Mouse (Mus musculus) heart, embryonic 14.5 days (tissue): Measurements from ENCODE around the gene Slc25a38. TPM values are rescaled to one million over a fixed set of nuclear protein-coding genes. Genes with fewer than 3 reads are reported as not detected.

Experiments used
- ATAC-seq: fragments of 200-750 bp; cut with Nextera tagmentation; 2 replicates; pipeline ENCODE4 v1.8.0; 2017; ENCODE audit warnings: low read depth, moderate TSS enrichment; ENCODE audit not compliant: insufficient number of reproducible peaks, insufficient read depth, low FRiP score
- H3K27ac ChIP-seq, 2 experiments: fragments of 200-500 bp in 1 of 2; fragments of 300-500 bp in 1 of 2; sonication (generic) in 1 of 2; replicated peaks in 1 of 2; 2 replicates each; pipeline ENCODE4 v1.5.1; 2012 to 2014; ENCODE audit warnings: low read depth in 2 of 2, low read length in 2 of 2, control low read depth in 1 of 2, mild to moderate bottlenecking in 1 of 2, mixed read lengths in 1 of 2; ENCODE audit not compliant: control insufficient read depth in 1 of 2, insufficient read depth in 1 of 2
- H3K27me3 ChIP-seq: fragments of 300-500 bp; sonication (generic); 2 replicates; pipeline ENCODE4 v1.6.1; 2014; ENCODE audit warnings: mild to moderate bottlenecking, low read length, control low read depth; ENCODE audit not compliant: control insufficient read depth, insufficient read depth
- H3K36me3 ChIP-seq: fragments of 300-500 bp; sonication (generic); 2 replicates; pipeline ENCODE4 v1.6.1; 2014; ENCODE audit warnings: mild to moderate bottlenecking, control low read depth, low read length, mixed read lengths; ENCODE audit not compliant: control insufficient read depth, insufficient read depth
- H3K4me1 ChIP-seq, 2 experiments: fragments of 200-500 bp in 1 of 2; fragments of 300-500 bp in 1 of 2; sonication (generic) in 1 of 2; 2 replicates each; pipeline ENCODE4 v1.6.1; 2012 to 2014; ENCODE audit warnings: low read length in 2 of 2, control low read depth in 1 of 2, mixed read lengths in 1 of 2; ENCODE audit not compliant: control insufficient read depth in 2 of 2, insufficient read depth in 2 of 2
- H3K4me2 ChIP-seq: fragments of 300-500 bp; sonication (generic); 2 replicates; pipeline ENCODE4 v1.6.1; 2014; ENCODE audit warnings: mild to moderate bottlenecking, low read length
- H3K4me3 ChIP-seq, 2 experiments: fragments of 200-500 bp in 1 of 2; fragments of 300-500 bp in 1 of 2; sonication (generic) in 1 of 2; 2 replicates each; pipeline ENCODE4 v1.5.1; 2012 to 2014; ENCODE audit warnings: low read length in 2 of 2, mild to moderate bottlenecking in 2 of 2, control low read depth in 1 of 2, low read depth in 1 of 2, moderate library complexity in 1 of 2; ENCODE audit not compliant: control insufficient read depth in 1 of 2, insufficient read depth in 1 of 2
- H3K9ac ChIP-seq: fragments of 300-500 bp; sonication (generic); 2 replicates; pipeline ENCODE4 v1.6.1; 2014; ENCODE audit warnings: mild to moderate bottlenecking, low read length
- H3K9me3 ChIP-seq: fragments of 300-500 bp; sonication (generic); 2 replicates; pipeline ENCODE4 v1.6.1; 2016; ENCODE audit warnings: low read length, control low read depth; ENCODE audit not compliant: control insufficient read depth
- WGBS: fragments of 180-500 bp; shearing (Covaris S2); extraction: QIAGEN DNeasy Blood & Tissue Kit; methylation state at CpG from one replicate; pipeline ENCODE4 v1.1.7; 2014; 5-methylcytosine and 5-hydroxymethylcytosine counted together
- polyA plus RNA-seq: library from polyadenylated mRNA; unstranded; fragments of >200 nt; fragmentation: Nextera tagmentation; extraction: Ambion mirVana; gene quantifications from 2 replicates; pipeline ENCODE4 v1.2.1, GENCODE M21; 2014

Slc25a38 gene
- polyA plus RNA-seq, 1 experiment from 2014 or later: 19.5 TPM

DNA sequence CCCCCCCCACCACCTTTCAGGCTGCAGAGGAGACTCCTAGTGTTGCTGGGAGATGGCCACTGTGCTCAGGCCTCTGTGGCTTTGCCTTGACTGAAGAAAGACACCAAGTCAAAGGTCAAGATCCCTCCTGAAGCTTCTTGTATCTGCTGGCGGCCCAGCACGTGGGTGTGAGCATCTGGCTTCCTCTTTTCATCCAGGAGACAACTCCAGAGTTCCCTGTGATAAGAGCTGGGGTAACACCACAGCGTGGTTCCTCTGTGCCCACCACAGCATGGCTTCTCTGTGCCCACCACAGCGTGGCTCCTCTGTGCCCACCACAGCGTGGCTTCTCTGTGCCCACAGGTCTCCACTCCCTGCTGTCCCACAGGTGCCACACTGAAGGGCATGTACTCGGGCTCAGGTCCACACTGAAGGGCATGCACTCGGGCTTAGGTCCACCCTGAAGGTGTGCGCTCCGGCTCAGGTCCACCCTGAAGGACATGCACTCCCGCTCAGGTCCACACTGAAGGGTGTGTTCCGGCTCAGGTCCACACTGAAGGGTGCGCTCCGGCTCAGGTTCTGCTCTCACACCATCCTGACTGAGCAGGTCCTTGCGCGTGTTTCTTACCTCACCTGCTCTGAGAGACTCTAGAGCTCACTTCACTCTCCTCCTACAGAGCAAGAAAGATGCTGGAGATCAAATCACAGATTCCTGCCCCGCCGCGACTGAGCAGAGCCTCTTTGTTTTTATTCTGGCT is 26.8 kb upstream of the Slc25a38 start:
- Histone ChIP-seq H3K36me3 (no peaks in the 10 kb centered on the region), H3K27ac (no peak overlapping the region), H3K9ac (no peak overlapping the region), H3K4me2 (no peak overlapping the region), H3K27me3 (no peaks in the 10 kb centered on the region), H3K4me1 (no peaks in the 10 kb centered on the region), H3K4me3 (no peak overlapping the region), H3K9me3 (no peaks in the 10 kb centered on the region)
- 78% methylated on average over 18 of the region's 18 CpGs for WGBS
- no peak for ATAC-seq

DNA sequence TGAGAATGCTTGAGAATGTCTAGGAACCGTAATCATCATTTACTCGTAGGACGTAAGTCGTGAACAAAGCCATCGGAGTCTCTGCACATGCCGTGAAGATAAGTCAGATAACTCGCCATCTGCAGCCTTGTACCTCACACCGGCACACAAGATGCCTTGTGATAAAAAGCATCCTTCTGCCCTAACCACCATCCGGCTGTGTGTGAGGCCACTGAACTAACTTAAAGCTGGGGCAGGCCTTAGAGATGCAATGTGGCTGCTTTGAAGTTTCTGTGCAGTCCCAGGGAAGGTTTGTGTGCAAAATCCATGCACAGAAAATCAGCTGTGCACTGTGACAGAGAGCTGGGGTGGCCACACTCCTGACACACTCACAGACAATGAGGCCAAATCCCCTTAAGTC is 25.8 kb upstream of the Slc25a38 start:
- Histone ChIP-seq H3K4me1 (no peaks in the 10 kb centered on the region), H3K27me3 (no peaks in the 10 kb centered on the region), H3K4me3 (no peak overlapping the region), H3K4me2 (no peak overlapping the region), H3K27ac (no peak overlapping the region), H3K9me3 (no peaks in the 10 kb centered on the region), H3K9ac (no peak overlapping the region), H3K36me3 (no peaks in the 10 kb centered on the region)
- 75% methylated on average over 9 of the region's 9 CpGs for WGBS
- no peak for ATAC-seq

DNA sequence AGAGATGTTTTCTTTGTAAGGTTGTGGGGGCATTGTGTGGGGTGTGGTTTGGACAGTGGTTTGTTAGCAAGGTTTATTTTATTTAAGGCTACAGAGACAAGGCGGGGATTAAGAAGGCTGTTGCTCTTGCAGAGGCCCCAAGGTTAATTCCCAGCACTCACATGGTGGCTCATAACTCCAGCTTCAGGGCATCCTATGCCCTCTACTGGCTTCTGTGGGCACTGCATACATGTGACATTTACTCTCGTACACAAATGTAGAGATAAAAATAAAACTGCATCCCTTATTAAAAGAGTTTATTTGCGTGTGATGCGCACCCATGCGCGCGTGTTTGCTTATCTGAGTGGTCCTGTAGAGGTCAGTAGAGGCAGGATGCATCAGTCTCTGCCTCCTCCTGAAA is 21.0 kb upstream of the Slc25a38 start:
- WGBS: 78% methylated on average over 7 of the region's 7 CpGs
- Histone ChIP-seq H3K4me2 (no peak overlapping the region), H3K9me3 (no peaks in the 10 kb centered on the region), H3K27me3 (no peaks in the 10 kb centered on the region), H3K4me3 (no peak overlapping the region), H3K4me1 (no peaks in the 10 kb centered on the region), H3K9ac (no peak overlapping the region), H3K27ac (no peak overlapping the region), H3K36me3 (no peaks in the 10 kb centered on the region)
- ATAC-seq: no peak

- Histone ChIP-seq H3K36me3 (no peaks in the 10 kb centered on the region), H3K9ac (no peak overlapping the region), H3K4me1 (no peaks in the 10 kb centered on the region), H3K4me3 (no peak overlapping the region), H3K27me3 (no peaks in the 10 kb centered on the region), H3K27ac (no peak overlapping the region), H3K4me2 (no peak overlapping the region), H3K9me3 (no peaks in the 10 kb centered on the region)
- 65% methylated on average over 10 of the region's 10 CpGs for WGBS
- ATAC-seq: no peak
These were observed 19.1 kb upstream of the Slc25a38 start for GRCm38 (mm10) chr9:120091086-120091485.

DNA sequence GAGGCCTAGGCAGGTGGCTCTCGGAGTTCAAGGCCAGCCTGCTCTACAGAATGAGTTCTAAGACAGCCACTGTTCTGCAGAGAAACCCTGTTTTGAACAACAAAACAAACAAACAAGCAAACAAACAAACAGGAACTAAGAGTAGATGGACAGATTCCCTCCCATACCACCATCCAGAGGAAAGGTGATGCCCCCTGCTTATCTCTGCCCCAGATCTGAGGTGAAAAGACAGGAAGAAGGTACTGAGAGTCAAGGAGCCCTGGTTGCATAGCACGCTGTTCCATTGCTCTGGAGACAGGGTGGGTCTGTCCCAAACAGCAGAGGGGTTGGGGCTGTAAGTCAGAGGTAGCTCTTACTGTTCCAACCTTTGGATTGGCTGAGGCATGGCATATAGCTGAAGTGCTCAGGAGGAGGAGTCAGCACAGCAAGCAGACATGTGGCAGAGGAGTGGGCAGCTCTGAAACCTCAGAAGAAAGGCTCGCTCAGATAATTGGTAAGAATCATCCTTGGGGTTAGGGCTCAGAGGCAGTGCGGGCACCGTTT is 18.4 kb upstream of the Slc25a38 start, which contains the start of gene Ccr8:
Gene Ccr8 (plus strand): TSS at position 419 of the 543 bp plus-strand sequence.
- no peak for ATAC-seq
- Histone ChIP-seq H3K4me1 (no peaks in the 10 kb centered on the region), H3K9ac (no peak within 1 kb of the TSS), H3K27me3 (no peaks in the 10 kb centered on the region), H3K9me3 (no peaks in the 10 kb centered on the region), H3K4me2 (no peak within 1 kb of the TSS), H3K36me3 (no peaks in the 10 kb centered on the region), H3K27ac (no peak within 1 kb of the TSS), H3K4me3 (no peak within 1 kb of the TSS)
- WGBS: 77% methylated on average over 5 of the region's 5 CpGs

- ATAC-seq: no peak
- H3K9ac ChIP-seq: no peak overlapping the region
- 75% methylated on average over 13 of the region's 13 CpGs for WGBS
These were observed 16.5 kb upstream of the Slc25a38 start for GRCm38 (mm10) chr9:120093701-120094100.

DNA sequence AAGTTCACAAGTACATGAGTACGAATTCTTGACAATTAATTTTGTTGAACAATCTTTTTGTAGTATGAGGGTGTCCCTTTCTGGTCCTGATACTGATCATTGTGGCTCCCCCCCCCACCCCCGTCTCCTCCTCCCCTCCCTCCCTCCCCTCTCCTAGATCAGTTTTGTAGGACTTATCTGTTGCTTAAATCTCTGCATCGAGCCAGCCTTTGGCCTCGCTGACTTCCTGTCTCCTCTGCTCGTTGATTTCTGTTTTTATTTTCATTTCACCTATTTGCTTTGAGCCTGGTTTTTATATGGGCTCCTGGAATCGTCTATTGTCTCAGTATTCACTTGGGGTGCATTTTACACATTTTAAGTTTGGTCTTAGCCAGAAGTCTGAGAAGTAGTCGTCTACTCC is 14.3 kb upstream of the Slc25a38 start:
- no peak for ATAC-seq
- H3K4me2 ChIP-seq: no peak overlapping the region
- no peaks in the 10 kb centered on the region for H3K36me3 ChIP-seq
- H3K4me3 ChIP-seq: no peak overlapping the region
- H3K9me3 ChIP-seq: no peaks in the 10 kb centered on the region
- no peak overlapping the region for H3K9ac ChIP-seq
- H3K4me1 ChIP-seq: no peaks in the 10 kb centered on the region
- no peak overlapping the region for H3K27ac ChIP-seq
- WGBS: 60% methylated on average over 7 of the region's 7 CpGs
- no peaks in the 10 kb centered on the region for H3K27me3 ChIP-seq

More at GRCm38 (mm10) chr9:120093701-120094100, 16.5 kb upstream of the Slc25a38 start:
- H3K36me3 ChIP-seq: no peaks in the 10 kb centered on the region
- H3K4me2 ChIP-seq: no peak overlapping the region
- H3K27me3 ChIP-seq: no peaks in the 10 kb centered on the region
- H3K9me3 ChIP-seq: no peaks in the 10 kb centered on the region
- H3K27ac ChIP-seq: no peak overlapping the region
- no peaks in the 10 kb centered on the region for H3K4me1 ChIP-seq
- H3K4me3 ChIP-seq: no peak overlapping the region
